Mouse (Mus musculus) lung, postnatal 0 days (tissue): ENCODE measurements around the gene Scube3. TPM values are rescaled to one million over a fixed set of nuclear protein-coding genes. Genes with fewer than 3 reads are reported as not detected.

Experiments
- ATAC-seq: fragments of 200-750 bp; cut with Nextera tagmentation; 2 replicates; pipeline ENCODE4 v1.8.0; 2017; ENCODE audit warnings: moderate library complexity
- DNase-seq: peaks from one replicate; pipeline ENCODE4 v3.0.0-alpha.2; 2016; ENCODE audit warnings: low spot score
- H3K27ac ChIP-seq: fragments of 300-500 bp; sonication (generic); 2 replicates; pipeline ENCODE4 v1.5.1; 2014; ENCODE audit warnings: antibody characterized with exemption, mild to moderate bottlenecking, low read length, mixed read lengths
- H3K27me3 ChIP-seq: fragments of 300-500 bp; sonication (generic); replicated peaks from 2 replicates; pipeline ENCODE4 v1.6.1; 2014; ENCODE audit warnings: low read length, mixed read lengths; ENCODE audit not compliant: insufficient read depth
- H3K36me3 ChIP-seq: fragments of 300-500 bp; sonication (generic); 2 replicates; pipeline ENCODE4 v1.6.1; 2014; ENCODE audit warnings: low read length, mixed read lengths; ENCODE audit not compliant: insufficient read depth
- H3K4me1 ChIP-seq: fragments of 300-500 bp; sonication (generic); 2 replicates; pipeline ENCODE4 v1.6.1; 2014; ENCODE audit warnings: antibody characterized with exemption, low read depth, low read length, mixed read lengths; ENCODE audit not compliant: insufficient read depth
- H3K4me2 ChIP-seq: fragments of 300-500 bp; sonication (generic); replicated peaks from 2 replicates; pipeline ENCODE4 v1.6.1; 2014; ENCODE audit warnings: low read depth, mild to moderate bottlenecking, low read length, moderate library complexity, mixed read lengths
- H3K4me3 ChIP-seq: fragments of 300-500 bp; sonication (generic); 2 replicates; pipeline ENCODE4 v1.5.1; 2014; ENCODE audit warnings: low read depth, low read length
- H3K9ac ChIP-seq: fragments of 300-500 bp; sonication (generic); replicated peaks from 2 replicates; pipeline ENCODE4 v1.6.1; 2014; ENCODE audit warnings: low read depth, mild to moderate bottlenecking
- H3K9me3 ChIP-seq: fragments of 300-500 bp; sonication (generic); 2 replicates; pipeline ENCODE4 v1.6.1; 2016; ENCODE audit warnings: low read length, mixed read lengths
- CTCF ChIP-seq: IDR thresholded peaks from 2 replicates; pipeline ENCODE4 v1.5.1; 2016; ENCODE audit warnings: antibody characterized with exemption, mild to moderate bottlenecking
- EP300 ChIP-seq: IDR thresholded peaks from 2 replicates; pipeline ENCODE4 v1.6.1; 2016; ENCODE audit warnings: antibody characterized with exemption, mild to moderate bottlenecking, control low read depth
- WGBS: fragments of 180-500 bp; shearing (Covaris S2); extraction: QIAGEN DNeasy Blood & Tissue Kit; methylation state at CpG from one replicate; pipeline ENCODE4 v1.1.7; 2014; 5-methylcytosine and 5-hydroxymethylcytosine counted together
- polyA plus RNA-seq: library from polyadenylated mRNA; unstranded; fragments of >200 nt; fragmentation: Nextera tagmentation; extraction: Ambion mirVana; gene quantifications from 2 replicates; pipeline ENCODE4 v1.2.1, GENCODE M21; 2015

The Scube3 gene
- polyA plus RNA-seq, 1 experiment from 2014 or later: 0.30 TPM

GRCm38 (mm10) chr17:28100669-28101068, 41.3 kb upstream of the Scube3 start:
- H3K4me2 ChIP-seq: no peak overlapping the region
- no peak for DNase-seq
- H3K4me1 ChIP-seq: no peaks in the 10 kb centered on the region
- H3K9me3 ChIP-seq: no peaks in the 10 kb centered on the region
- H3K27me3 ChIP-seq: no peaks in the 10 kb centered on the region
- H3K9ac ChIP-seq: no peak overlapping the region
- ATAC-seq: no peak
- TF ChIP-seq CTCF (peak; percentile 39), EP300 (no peak)
- 96% methylated on average over 1 of the region's 1 CpGs for WGBS
- H3K36me3 ChIP-seq: no peaks in the 10 kb centered on the region
- no peak overlapping the region for H3K27ac ChIP-seq
- no peak overlapping the region for H3K4me3 ChIP-seq

GRCm38 (mm10) chr17:28101284-28101887, 40.6 kb upstream of the Scube3 start:
- no peak overlapping the region for H3K4me3 ChIP-seq
- DNase-seq (no peak), ATAC-seq (no peak)
- H3K36me3 ChIP-seq: no peaks in the 10 kb centered on the region
- no peak overlapping the region for H3K27ac ChIP-seq
- no peak overlapping the region for H3K4me2 ChIP-seq
- H3K9me3 ChIP-seq: no peaks in the 10 kb centered on the region
- WGBS: 39% methylated on average over 12 of the region's 12 CpGs
- no peaks in the 10 kb centered on the region for H3K27me3 ChIP-seq
- H3K9ac ChIP-seq: no peak overlapping the region
- TF ChIP-seq EP300 (no peak), CTCF (no peak)
- H3K4me1 ChIP-seq: no peaks in the 10 kb centered on the region

GRCm38 (mm10) chr17:28101902-28102319, 40.0 kb upstream of the Scube3 start:
- no peaks in the 10 kb centered on the region for H3K36me3 ChIP-seq
- no peak overlapping the region for H3K4me3 ChIP-seq
- H3K4me2 ChIP-seq: no peak overlapping the region
- ATAC-seq (no peak), DNase-seq (no peak)
- TF ChIP-seq CTCF (no peak), EP300 (no peak)
- H3K27me3 ChIP-seq: no peaks in the 10 kb centered on the region
- H3K9me3 ChIP-seq: no peaks in the 10 kb centered on the region
- no peak overlapping the region for H3K9ac ChIP-seq
- no peaks in the 10 kb centered on the region for H3K4me1 ChIP-seq
- H3K27ac ChIP-seq: no peak overlapping the region
- 12% methylated on average over 10 of the region's 10 CpGs for WGBS

- 61% methylated on average over 6 of the region's 6 CpGs for WGBS
- TF ChIP-seq CTCF (no peak), EP300 (no peak)
- H3K27me3 ChIP-seq: no peaks in the 10 kb centered on the region
Measured at GRCm38 (mm10) chr17:28104416-28104815, 37.5 kb upstream of the Scube3 start.

GRCm38 (mm10) chr17:28106352-28106751, 35.6 kb upstream of the Scube3 start:
- Histone ChIP-seq H3K4me3 (no peak overlapping the region), H3K36me3 (no peaks in the 10 kb centered on the region), H3K4me1 (no peaks in the 10 kb centered on the region), H3K27ac (no peak overlapping the region), H3K9ac (no peak overlapping the region), H3K27me3 (no peaks in the 10 kb centered on the region), H3K4me2 (no peak overlapping the region), H3K9me3 (no peaks in the 10 kb centered on the region)
- 76% methylated on average over 6 of the region's 6 CpGs for WGBS
- TF ChIP-seq CTCF (peak; percentile 48), EP300 (no peak)
- no peak for ATAC-seq
- DNase-seq: no peak

More at GRCm38 (mm10) chr17:28104416-28104815, 37.5 kb upstream of the Scube3 start:
- no peaks in the 10 kb centered on the region for H3K4me1 ChIP-seq
- DNase-seq (no peak), ATAC-seq (no peak)
- H3K9me3 ChIP-seq: no peaks in the 10 kb centered on the region
- H3K4me3 ChIP-seq: no peak overlapping the region
- no peaks in the 10 kb centered on the region for H3K36me3 ChIP-seq
- no peak overlapping the region for H3K27ac ChIP-seq
- H3K9ac ChIP-seq: no peak overlapping the region
- no peak overlapping the region for H3K4me2 ChIP-seq

GRCm38 (mm10) chr17:28107275-28107674, 34.7 kb upstream of the Scube3 start:
- no peak overlapping the region for H3K4me2 ChIP-seq
- no peak overlapping the region for H3K4me3 ChIP-seq
- TF ChIP-seq EP300 (no peak), CTCF (no peak)
- H3K9ac ChIP-seq: no peak overlapping the region
- no peak overlapping the region for H3K27ac ChIP-seq
- WGBS: 29% methylated on average over 14 of the region's 14 CpGs
- no peak for ATAC-seq
- H3K9me3 ChIP-seq: no peaks in the 10 kb centered on the region
- no peaks in the 10 kb centered on the region for H3K4me1 ChIP-seq
- DNase-seq: no peak
- H3K36me3 ChIP-seq: no peaks in the 10 kb centered on the region
- no peaks in the 10 kb centered on the region for H3K27me3 ChIP-seq

- no peak overlapping the region for H3K4me3 ChIP-seq
- H3K4me1 ChIP-seq: no peaks in the 10 kb centered on the region
- no peak for ATAC-seq
- 80% methylated on average over 8 of the region's 8 CpGs for WGBS
- no peaks in the 10 kb centered on the region for H3K36me3 ChIP-seq
- H3K27me3 ChIP-seq: no peaks in the 10 kb centered on the region
- no peak for DNase-seq
- TF ChIP-seq CTCF (no peak), EP300 (no peak)
- no peak overlapping the region for H3K27ac ChIP-seq
- H3K9ac ChIP-seq: no peak overlapping the region
- no peak overlapping the region for H3K4me2 ChIP-seq
- H3K9me3 ChIP-seq: no peaks in the 10 kb centered on the region
Measured at GRCm38 (mm10) chr17:28112266-28112665, 29.7 kb upstream of the Scube3 start.
